Mouse (Mus musculus): ENCODE data around the gene Dlst. TPM values are rescaled to one million over a fixed set of nuclear protein-coding genes. Genes with fewer than 3 reads are reported as not detected.

Dlst gene
- polyA plus RNA-seq (2012; rRNA removed), result 55.0 and 57.4 TPM in 2 replicates

GRCm38 (mm10) chr12:85110698-85111592 lies at the start of gene Dlst, which contains the start of gene Prox2:
Gene Dlst, plus strand, starts transcription at chr12:85110833.
Gene Prox2, minus strand, starts transcription at chr12:85110759.
- Histone ChIP-seq H3K27me3 (ENCODE audit: control insufficient read depth, insufficient read depth, low read length) (no peaks in the 10 kb centered on the region), H3K36me3 (ENCODE audit: control insufficient read depth, insufficient read depth, low read length) (no peaks in the 10 kb centered on the region; the same call in 1 of the 2 replicates), H3K27ac (ENCODE audit: control insufficient read depth, insufficient read depth, low read depth, low read length) (peak within 1 kb of the TSS; percentile 74), H3K4me3 (ENCODE audit: control insufficient read depth, low read depth, low read length) (peak within 1 kb of the TSS; percentile 94), H3K4me1 (ENCODE audit: control insufficient read depth, insufficient read depth, low read length) (peaks cover 17% of the 10 kb centered on the region)
- TF ChIP-seq POLR2A (IDR thresholded peaks at IDR 0.05; ENCODE audit: control insufficient read depth, low read depth, low read length), result peak; percentile 67
- TF ChIP-seq CTCF (IDR thresholded peaks at IDR 0.05; ENCODE audit: control insufficient read depth, insufficient read depth, insufficient replicate concordance, low read depth, low read length), result no peak

GRCm38 (mm10) chr12:85071043-85071442 lies 39.6 kb upstream of the Dlst start:
- TF ChIP-seq CTCF (IDR thresholded peaks at IDR 0.05; ENCODE audit: control insufficient read depth, insufficient read depth, insufficient replicate concordance, low read depth, low read length) (no peak), POLR2A (IDR thresholded peaks at IDR 0.05; ENCODE audit: control insufficient read depth, low read depth, low read length) (no peak)
- Histone ChIP-seq H3K36me3 (ENCODE audit: control insufficient read depth, insufficient read depth, low read length) (peaks cover 5% of the 10 kb centered on the region), H3K4me3 (ENCODE audit: control insufficient read depth, low read depth, low read length) (no peak overlapping the region), H3K4me1 (ENCODE audit: control insufficient read depth, insufficient read depth, low read length) (peaks cover 2% of the 10 kb centered on the region; the same call in 1 of the 2 replicates), H3K27ac (ENCODE audit: control insufficient read depth, insufficient read depth, low read depth, low read length) (no peak overlapping the region), H3K27me3 (ENCODE audit: control insufficient read depth, insufficient read depth, low read length) (no peaks in the 10 kb centered on the region)

- Histone ChIP-seq H3K4me1 (ENCODE audit: control insufficient read depth, insufficient read depth, low read length) (peaks cover 2% of the 10 kb centered on the region; the same call in 1 of the 2 replicates), H3K4me3 (ENCODE audit: control insufficient read depth, low read depth, low read length) (no peak overlapping the region), H3K36me3 (ENCODE audit: control insufficient read depth, insufficient read depth, low read length) (peaks cover 3% of the 10 kb centered on the region), H3K27me3 (ENCODE audit: control insufficient read depth, insufficient read depth, low read length) (no peaks in the 10 kb centered on the region), H3K27ac (ENCODE audit: control insufficient read depth, insufficient read depth, low read depth, low read length) (no peak overlapping the region)
- no peak for TF ChIP-seq POLR2A (IDR thresholded peaks at IDR 0.05; ENCODE audit: control insufficient read depth, low read depth, low read length)
Measured at GRCm38 (mm10) chr12:85077100-85077499, 33.5 kb upstream of the Dlst start.

- TF ChIP-seq CTCF (IDR thresholded peaks at IDR 0.05; ENCODE audit: control insufficient read depth, insufficient read depth, insufficient replicate concordance, low read depth, low read length) (no peak), POLR2A (IDR thresholded peaks at IDR 0.05; ENCODE audit: control insufficient read depth, low read depth, low read length) (no peak)
- no peak overlapping the region for H3K4me3 ChIP-seq (ENCODE audit: control insufficient read depth, low read depth, low read length)
- no peaks in the 10 kb centered on the region for H3K27me3 ChIP-seq (ENCODE audit: control insufficient read depth, insufficient read depth, low read length)
- H3K4me1 ChIP-seq (ENCODE audit: control insufficient read depth, insufficient read depth, low read length), result no peaks in the 10 kb centered on the region
- H3K27ac ChIP-seq (ENCODE audit: control insufficient read depth, insufficient read depth, low read depth, low read length), result no peak overlapping the region
- no peaks in the 10 kb centered on the region for H3K36me3 ChIP-seq (ENCODE audit: control insufficient read depth, insufficient read depth, low read length)
Measured at GRCm38 (mm10) chr12:85084257-85084656, 26.4 kb upstream of the Dlst start.

- Histone ChIP-seq H3K4me3 (ENCODE audit: control insufficient read depth, low read depth, low read length) (no peak overlapping the region), H3K36me3 (ENCODE audit: control insufficient read depth, insufficient read depth, low read length) (no peaks in the 10 kb centered on the region), H3K4me1 (ENCODE audit: control insufficient read depth, insufficient read depth, low read length) (no peaks in the 10 kb centered on the region), H3K27ac (ENCODE audit: control insufficient read depth, insufficient read depth, low read depth, low read length) (no peak overlapping the region), H3K27me3 (ENCODE audit: control insufficient read depth, insufficient read depth, low read length) (no peaks in the 10 kb centered on the region)
- TF ChIP-seq CTCF (IDR thresholded peaks at IDR 0.05; ENCODE audit: control insufficient read depth, insufficient read depth, insufficient replicate concordance, low read depth, low read length) (no peak), POLR2A (IDR thresholded peaks at IDR 0.05; ENCODE audit: control insufficient read depth, low read depth, low read length) (no peak)
Measured at GRCm38 (mm10) chr12:85084941-85085340, 25.7 kb upstream of the Dlst start.

- H3K4me3 ChIP-seq (ENCODE audit: control insufficient read depth, low read depth, low read length), result no peak overlapping the region
- H3K4me1 ChIP-seq (ENCODE audit: control insufficient read depth, insufficient read depth, low read length), result no peaks in the 10 kb centered on the region
- no peaks in the 10 kb centered on the region for H3K36me3 ChIP-seq (ENCODE audit: control insufficient read depth, insufficient read depth, low read length)
- H3K27ac ChIP-seq (ENCODE audit: control insufficient read depth, insufficient read depth, low read depth, low read length), result no peak overlapping the region
- TF ChIP-seq POLR2A (IDR thresholded peaks at IDR 0.05; ENCODE audit: control insufficient read depth, low read depth, low read length) (no peak), CTCF (IDR thresholded peaks at IDR 0.05; ENCODE audit: control insufficient read depth, insufficient read depth, insufficient replicate concordance, low read depth, low read length) (no peak)
- H3K27me3 ChIP-seq (ENCODE audit: control insufficient read depth, insufficient read depth, low read length), result no peaks in the 10 kb centered on the region
Measured at GRCm38 (mm10) chr12:85087845-85088244, 22.8 kb upstream of the Dlst start.

- TF ChIP-seq POLR2A (IDR thresholded peaks at IDR 0.05; ENCODE audit: control insufficient read depth, low read depth, low read length), result no peak
- TF ChIP-seq CTCF (IDR thresholded peaks at IDR 0.05; ENCODE audit: control insufficient read depth, insufficient read depth, insufficient replicate concordance, low read depth, low read length), result no peak
- Histone ChIP-seq H3K4me1 (ENCODE audit: control insufficient read depth, insufficient read depth, low read length) (peaks cover 5% of the 10 kb centered on the region), H3K27ac (ENCODE audit: control insufficient read depth, insufficient read depth, low read depth, low read length) (no peak overlapping the region), H3K27me3 (ENCODE audit: control insufficient read depth, insufficient read depth, low read length) (no peaks in the 10 kb centered on the region), H3K4me3 (ENCODE audit: control insufficient read depth, low read depth, low read length) (no peak overlapping the region), H3K36me3 (ENCODE audit: control insufficient read depth, insufficient read depth, low read length) (no peaks in the 10 kb centered on the region)
Measured at GRCm38 (mm10) chr12:85091190-85091589, 19.4 kb upstream of the Dlst start.
